Mouse (Mus musculus) hindbrain, embryonic 11.5 days (tissue): Measurements from ENCODE around the gene Slc29a3. TPM values are rescaled to one million over a fixed set of nuclear protein-coding genes. Genes with fewer than 3 reads are reported as not detected.

Source experiments
- ATAC-seq: fragments of 200-750 bp; cut with Nextera tagmentation; 2 replicates; pipeline ENCODE4 v1.8.0; 2017; ENCODE audit warnings: mild to moderate bottlenecking, moderate TSS enrichment, moderate library complexity; ENCODE audit not compliant: low FRiP score
- DNase-seq: peaks from one replicate; pipeline ENCODE4 v3.0.0-alpha.2; 2015; ENCODE audit warnings: low spot score
- H3K27ac ChIP-seq: fragments of 300-500 bp; sonication (generic); 2 replicates; pipeline ENCODE4 v1.5.1; 2014; ENCODE audit warnings: mild to moderate bottlenecking, low read depth, low read length
- H3K27me3 ChIP-seq: fragments of 300-500 bp; sonication (generic); 2 replicates; pipeline ENCODE4 v1.6.1; 2014; ENCODE audit warnings: mild to moderate bottlenecking, low read length, moderate library complexity, mixed read lengths; ENCODE audit not compliant: control insufficient read depth, insufficient read depth
- H3K36me3 ChIP-seq: fragments of 300-500 bp; sonication (generic); 2 replicates; pipeline ENCODE4 v1.6.1; 2014; ENCODE audit warnings: mild to moderate bottlenecking, low read length, moderate library complexity, mixed read lengths; ENCODE audit not compliant: control insufficient read depth, insufficient read depth
- H3K4me1 ChIP-seq: fragments of 300-500 bp; sonication (generic); replicated peaks from 2 replicates; pipeline ENCODE4 v1.6.1; 2014; ENCODE audit warnings: low read length, mixed read lengths; ENCODE audit not compliant: control insufficient read depth, insufficient read depth
- H3K4me2 ChIP-seq: fragments of 300-500 bp; sonication (generic); replicated peaks from 2 replicates; pipeline ENCODE4 v1.6.1; 2014; ENCODE audit warnings: mild to moderate bottlenecking, low read depth, low read length
- H3K4me3 ChIP-seq: fragments of 300-500 bp; sonication (generic); 2 replicates; pipeline ENCODE4 v1.5.1; 2014; ENCODE audit warnings: low read depth, low read length
- H3K9ac ChIP-seq: fragments of 300-500 bp; sonication (generic); 2 replicates; pipeline ENCODE4 v1.6.1; 2014; ENCODE audit warnings: low read depth, low read length
- H3K9me3 ChIP-seq: fragments of 300-500 bp; sonication (generic); 2 replicates; pipeline ENCODE4 v1.6.1; 2016; ENCODE audit warnings: low read length; ENCODE audit not compliant: control insufficient read depth
- WGBS: fragments of 180-500 bp; shearing (Covaris S2); extraction: QIAGEN DNeasy Blood & Tissue Kit; methylation state at CpG from one replicate; pipeline ENCODE4 v1.1.7; 2014; 5-methylcytosine and 5-hydroxymethylcytosine counted together
- polyA plus RNA-seq: library from polyadenylated mRNA; unstranded; fragments of >200 nt; fragmentation: Nextera tagmentation; extraction: Ambion mirVana; gene quantifications from 2 replicates; pipeline ENCODE4 v1.2.1, GENCODE M21; 2014

Gene Slc29a3
- 7.2 and 7.7 TPM in 2 replicates for polyA plus RNA-seq

DNA sequence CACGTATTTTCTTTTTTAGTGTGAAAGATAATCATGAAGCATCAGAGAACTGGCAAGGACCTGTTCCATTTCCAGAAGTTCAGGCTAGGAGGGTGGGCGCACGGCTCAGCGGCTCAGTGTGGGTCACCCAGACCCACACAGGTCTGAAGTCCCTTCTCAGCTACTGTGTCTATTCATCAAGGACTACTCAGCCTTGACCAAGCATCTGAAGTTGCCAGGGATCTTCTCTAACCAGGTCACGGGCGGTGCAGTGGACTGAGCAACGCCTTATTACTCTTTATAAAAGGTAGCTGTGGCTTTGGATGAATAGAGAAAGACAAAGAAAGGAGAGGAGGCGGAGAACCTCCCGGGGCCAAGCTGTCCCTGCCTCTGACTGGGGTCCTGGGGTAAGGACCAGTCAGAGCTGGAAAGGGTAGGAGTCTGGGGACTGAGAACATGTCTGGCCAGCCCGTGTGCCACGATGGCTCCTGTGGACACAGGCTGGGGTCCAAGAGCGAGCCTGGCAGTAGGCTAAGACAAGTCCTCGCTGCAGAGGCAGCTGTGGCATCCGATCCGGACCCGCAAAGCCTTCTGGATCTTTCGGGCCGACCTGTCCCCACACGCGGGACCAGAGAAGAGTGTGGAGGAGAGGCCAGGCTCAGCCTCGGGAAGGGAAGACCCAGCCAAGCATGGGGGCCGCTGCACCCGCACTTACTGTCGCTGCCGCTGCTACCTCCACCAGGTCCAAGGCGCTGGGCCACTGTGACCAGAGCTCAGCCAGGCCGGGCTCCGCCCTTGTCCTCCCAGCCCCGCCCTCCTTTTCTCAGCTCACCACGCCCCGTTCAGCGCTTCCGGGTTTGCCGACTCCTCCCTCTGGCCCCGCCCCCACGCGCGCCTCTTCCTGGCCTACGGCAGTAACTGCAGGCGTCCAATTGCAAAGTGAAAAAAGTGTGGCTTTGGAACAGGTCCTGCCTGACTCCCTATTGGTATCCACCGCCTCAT lies at the start of gene Slc29a3:
Gene Slc29a3 (minus strand): TSS at position 755 of the 981 bp plus-strand sequence.
- H3K27me3 ChIP-seq, result no peaks in the 10 kb centered on the region
- peak; percentile 98 for DNase-seq
- WGBS, result 9% methylated on average over 41 of the region's 41 CpGs

DNA sequence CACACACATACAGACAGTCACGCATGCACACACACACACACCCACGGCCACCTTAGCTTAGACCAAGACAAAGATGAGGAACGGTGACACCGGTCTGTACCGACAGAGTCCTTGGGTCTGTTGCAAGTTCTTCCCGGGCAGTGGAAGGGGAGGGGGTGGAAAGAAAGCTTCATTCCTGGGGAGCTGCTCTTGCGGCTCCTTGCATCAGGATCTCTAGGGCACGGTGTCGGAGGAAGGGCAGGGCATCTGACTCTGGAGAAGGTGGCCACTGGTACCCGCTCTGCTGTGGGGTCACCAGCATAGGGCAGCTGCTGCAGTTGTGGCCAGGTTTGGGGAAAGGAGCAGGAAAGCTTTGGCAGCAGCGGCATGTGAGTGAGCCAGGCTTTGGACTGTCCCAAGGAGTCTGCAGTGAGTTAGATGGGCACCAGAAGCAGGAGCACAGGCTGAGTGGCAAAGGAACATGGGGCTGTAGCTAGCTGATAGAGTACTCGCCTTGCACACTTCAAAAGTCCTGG lies 49.4 kb upstream of the Slc29a3 start:
- ATAC-seq (no peak), DNase-seq (no peak)
- WGBS, result 69% methylated on average over 12 of the region's 12 CpGs
- Histone ChIP-seq H3K4me1 (peaks cover 6% of the 10 kb centered on the region; the same call in 1 of the 2 replicates), H3K9me3 (no peaks in the 10 kb centered on the region), H3K27ac (no peak overlapping the region), H3K4me3 (no peak overlapping the region), H3K4me2 (no peak overlapping the region), H3K36me3 (no peaks in the 10 kb centered on the region), H3K27me3 (peaks cover 2% of the 10 kb centered on the region; the same call in 1 of the 2 replicates), H3K9ac (no peak overlapping the region)

More for the DNA sequence above, at the start of gene Slc29a3:
- Histone ChIP-seq H3K27ac (peak within 1 kb of the TSS; percentile 76), H3K9ac (peak within 1 kb of the TSS; percentile 83), H3K4me1 (no peaks in the 10 kb centered on the region; the same call in 1 of the 2 replicates), H3K36me3 (no peaks in the 10 kb centered on the region; the same call in 1 of the 2 replicates), H3K4me3 (peak within 1 kb of the TSS; percentile 45), H3K9me3 (no peaks in the 10 kb centered on the region), H3K4me2 (peak within 1 kb of the TSS; percentile 47)
- ATAC-seq, result peak; percentile 94

DNA sequence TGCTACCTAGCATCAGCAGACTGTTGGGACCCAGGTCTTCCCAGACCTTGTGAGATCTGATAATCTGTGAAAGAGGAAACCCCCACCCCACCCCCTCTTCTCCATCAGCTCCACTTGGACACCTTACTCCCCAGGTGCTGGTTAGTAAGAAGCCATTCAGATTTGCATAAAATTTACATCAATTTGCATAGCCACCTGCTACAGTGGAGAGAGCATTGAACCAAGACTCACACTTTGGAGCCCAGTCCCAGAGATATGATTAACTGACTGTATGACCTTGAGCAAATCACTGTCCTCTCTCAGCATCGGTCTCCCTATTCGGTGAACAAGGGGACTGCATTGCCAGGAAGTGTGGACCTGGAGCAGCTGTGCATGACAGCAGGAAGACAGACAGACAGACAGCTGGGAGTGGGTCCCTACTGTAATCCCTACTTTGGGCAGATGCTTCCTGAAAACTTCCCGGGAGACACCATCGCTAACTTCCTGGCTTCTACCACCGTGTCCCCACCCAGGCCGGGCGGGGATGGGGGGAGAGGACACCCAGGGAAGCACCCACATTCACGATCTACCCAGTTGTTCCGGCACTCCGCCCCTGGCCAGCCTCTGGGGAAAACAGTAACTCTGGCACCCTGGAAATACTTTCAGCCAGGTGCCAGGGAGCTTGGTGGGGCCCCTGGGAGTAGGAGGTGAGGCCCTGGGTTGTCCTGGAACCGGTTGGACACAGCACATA lies 48.7 kb upstream of the Slc29a3 start:
- ATAC-seq (no peak), DNase-seq (no peak)
- H3K9me3 ChIP-seq, result no peaks in the 10 kb centered on the region
- H3K27ac ChIP-seq, result no peak overlapping the region
- no peak overlapping the region for H3K4me2 ChIP-seq
- H3K36me3 ChIP-seq, result no peaks in the 10 kb centered on the region
- no peak overlapping the region for H3K4me3 ChIP-seq
- no peak overlapping the region for H3K9ac ChIP-seq
- H3K4me1 ChIP-seq, result peaks cover 6% of the 10 kb centered on the region; the same call in 1 of the 2 replicates
- 44% methylated on average over 11 of the region's 11 CpGs for WGBS
- peaks cover 2% of the 10 kb centered on the region; the same call in 1 of the 2 replicates for H3K27me3 ChIP-seq

DNA sequence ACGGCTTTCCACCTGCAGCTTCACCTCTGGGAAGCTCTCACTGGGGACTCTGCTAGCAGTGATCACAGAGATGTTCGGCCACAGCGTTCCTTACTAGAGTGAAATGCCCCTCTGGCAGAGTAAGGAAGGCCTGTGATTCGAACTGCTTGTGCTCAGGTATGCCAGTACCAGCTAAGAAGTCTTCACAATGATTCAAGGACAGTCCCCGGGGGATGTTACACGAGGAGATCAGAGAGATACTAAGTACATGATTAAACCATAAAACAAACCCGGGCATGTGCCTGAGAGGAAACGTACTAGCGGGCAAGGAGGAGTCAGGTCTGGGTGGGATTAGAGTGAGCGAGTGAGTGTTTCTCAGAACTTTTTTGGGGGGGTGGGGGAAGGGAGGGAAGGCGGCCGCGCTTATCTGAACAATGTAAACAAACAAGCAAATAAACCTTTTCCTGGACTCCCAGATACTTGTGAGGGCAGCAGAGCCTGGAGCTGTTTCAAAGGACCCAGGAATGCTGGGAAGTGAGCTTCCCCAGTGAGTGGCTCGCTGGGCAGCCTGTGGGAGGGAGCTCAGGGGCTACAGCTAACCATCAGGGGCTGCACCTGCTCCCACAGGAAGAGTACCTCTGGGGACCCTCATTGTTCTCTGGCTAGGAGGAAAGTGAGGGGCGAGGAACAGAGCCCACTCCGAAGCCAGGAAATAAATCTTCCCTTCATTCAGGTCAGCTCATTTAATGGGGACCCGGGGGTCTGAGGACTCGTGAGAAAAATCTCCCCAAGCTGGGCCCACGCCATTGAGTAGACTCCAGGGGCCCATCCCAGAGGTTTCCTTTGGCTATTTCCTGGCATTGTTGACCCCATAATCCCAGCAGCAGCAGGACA lies 47.9 kb upstream of the Slc29a3 start:
- Histone ChIP-seq H3K9ac (no peak overlapping the region), H3K27me3 (peaks cover 2% of the 10 kb centered on the region; the same call in 1 of the 2 replicates), H3K36me3 (no peaks in the 10 kb centered on the region), H3K4me3 (no peak overlapping the region), H3K4me2 (no peak overlapping the region), H3K4me1 (peaks cover 2% of the 10 kb centered on the region; the same call in 1 of the 2 replicates), H3K27ac (no peak overlapping the region), H3K9me3 (no peaks in the 10 kb centered on the region)
- WGBS, result 18% methylated on average over 19 of the region's 19 CpGs
- ATAC-seq, result no peak
- DNase-seq, result no peak

DNA sequence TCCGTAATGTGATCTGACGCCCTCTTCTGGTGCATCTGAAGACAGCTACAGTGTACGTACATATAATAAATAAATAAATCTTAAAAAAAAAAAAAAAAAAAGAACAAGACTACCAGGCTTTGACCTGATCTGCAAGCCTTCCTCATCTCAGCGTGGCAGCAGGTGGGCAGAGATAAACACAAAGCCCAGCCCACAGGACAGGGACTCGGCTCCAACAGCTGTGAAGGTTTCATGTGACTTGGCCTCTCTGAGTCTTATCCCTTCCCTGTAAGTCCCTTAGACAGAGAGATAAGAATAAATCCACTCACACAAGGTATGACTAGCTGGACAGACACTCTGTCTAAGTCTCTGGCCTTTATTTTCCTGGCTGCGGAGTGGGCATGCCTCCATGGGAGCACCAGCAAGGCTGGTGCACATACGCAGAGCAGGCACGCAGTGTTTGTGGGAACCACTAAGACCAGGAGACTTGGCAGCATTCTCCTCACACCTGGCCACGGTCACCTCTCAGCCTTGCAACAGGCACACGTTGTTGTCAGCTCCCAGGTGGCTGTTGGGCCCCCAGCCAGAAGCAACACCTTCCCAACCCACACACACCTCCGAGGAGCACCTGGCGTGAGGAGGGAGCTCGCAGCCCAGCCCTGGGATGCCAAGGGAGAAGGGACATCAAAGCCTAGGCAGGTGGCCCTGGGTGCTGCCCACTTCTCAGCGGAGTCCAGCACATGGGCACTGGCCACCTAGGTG lies 45.3 kb upstream of the Slc29a3 start:
- H3K36me3 ChIP-seq, result no peaks in the 10 kb centered on the region
- H3K9me3 ChIP-seq, result no peaks in the 10 kb centered on the region
- H3K4me1 ChIP-seq, result peaks cover 3% of the 10 kb centered on the region; the same call in 1 of the 2 replicates
- ATAC-seq, result no peak
- H3K27me3 ChIP-seq, result peaks cover 2% of the 10 kb centered on the region; the same call in 1 of the 2 replicates
- H3K4me2 ChIP-seq, result no peak overlapping the region
- no peak overlapping the region for H3K9ac ChIP-seq
- DNase-seq, result no peak
- 84% methylated on average over 14 of the region's 14 CpGs for WGBS
- no peak overlapping the region for H3K4me3 ChIP-seq
- no peak overlapping the region for H3K27ac ChIP-seq

DNA sequence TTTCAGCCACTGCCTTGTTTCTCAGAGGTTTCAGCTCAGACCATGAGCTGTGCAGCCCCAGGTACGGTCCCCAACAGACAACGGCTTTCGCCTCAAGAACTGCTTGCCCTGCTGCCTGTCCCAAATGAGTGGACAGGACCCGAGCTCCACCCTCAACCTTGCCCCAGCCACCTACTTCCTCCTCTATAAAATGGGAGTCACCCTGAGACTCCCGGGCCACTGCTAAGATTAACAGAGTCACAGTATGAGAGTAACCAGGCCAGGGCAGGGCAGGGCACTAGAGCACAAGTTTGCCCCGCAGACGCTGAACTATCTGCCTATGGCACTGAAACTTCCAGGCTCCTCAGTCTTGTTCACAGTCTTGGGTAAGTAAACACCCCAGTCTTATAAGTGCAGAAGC lies 43.9 kb upstream of the Slc29a3 start:
- no peak for ATAC-seq
- Histone ChIP-seq H3K36me3 (no peaks in the 10 kb centered on the region), H3K4me1 (peaks cover 6% of the 10 kb centered on the region; the same call in 1 of the 2 replicates), H3K9me3 (no peaks in the 10 kb centered on the region), H3K4me3 (no peak overlapping the region), H3K9ac (no peak overlapping the region), H3K27me3 (peaks cover 4% of the 10 kb centered on the region; the same call in 1 of the 2 replicates), H3K4me2 (no peak overlapping the region), H3K27ac (no peak overlapping the region)
- DNase-seq, result no peak
- 86% methylated on average over 7 of the region's 7 CpGs for WGBS

DNA sequence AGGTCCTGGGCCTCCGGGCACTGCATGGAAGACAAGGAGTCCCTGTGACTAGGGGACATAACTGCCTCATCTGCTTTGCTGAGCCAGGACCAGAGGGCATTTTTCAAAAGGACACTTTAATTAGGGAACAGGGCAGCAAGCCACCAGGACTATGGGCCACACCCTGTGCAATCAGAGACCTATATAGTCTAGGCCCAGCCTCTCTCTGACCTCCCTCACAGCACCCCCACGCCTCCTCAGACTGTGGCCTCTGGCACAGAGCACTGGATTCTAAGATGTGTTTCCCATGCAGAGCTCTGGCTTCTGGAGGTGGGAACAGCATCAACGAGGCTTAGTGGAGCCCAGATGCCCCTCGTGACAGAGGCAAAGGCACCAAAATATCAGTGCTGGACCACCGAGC lies 43.4 kb upstream of the Slc29a3 start:
- peaks cover 6% of the 10 kb centered on the region; the same call in 1 of the 2 replicates for H3K4me1 ChIP-seq
- H3K27ac ChIP-seq, result no peak overlapping the region
- H3K4me2 ChIP-seq, result no peak overlapping the region
- H3K27me3 ChIP-seq, result peaks cover 4% of the 10 kb centered on the region; the same call in 1 of the 2 replicates
- DNase-seq (no peak), ATAC-seq (no peak)
- no peak overlapping the region for H3K4me3 ChIP-seq
- H3K9ac ChIP-seq, result no peak overlapping the region
- H3K9me3 ChIP-seq, result no peaks in the 10 kb centered on the region
- WGBS, result 73% methylated on average over 5 of the region's 5 CpGs
- no peaks in the 10 kb centered on the region for H3K36me3 ChIP-seq
